Mouse (Mus musculus) CH12.LX (cell line): Measurements from ENCODE around the gene Fam71e1. TPM values are rescaled to one million over a fixed set of nuclear protein-coding genes. Genes with fewer than 3 reads are reported as not detected.

Experiments
- DNase-seq: peaks from one replicate; pipeline ENCODE4 v3.0.0-alpha.2; 2013; ENCODE audit errors: extremely low read depth
- H3K27ac ChIP-seq: 2 replicates; pipeline ENCODE4 v1.5.1; 2012; ENCODE audit warnings: low read depth, mild to moderate bottlenecking, control low read depth, moderate library complexity; ENCODE audit not compliant: insufficient read depth
- H3K27me3 ChIP-seq: replicated peaks from 2 replicates; pipeline ENCODE3; 2012; ENCODE audit warnings: inconsistent platforms
- H3K36me3 ChIP-seq, 2 experiments: replicated peaks in 1 of 2; 2 replicates each; pipeline versions ENCODE3 to v1.6.1; 2012; ENCODE audit warnings: inconsistent platforms in 1 of 2, low read length in 1 of 2, mild to moderate bottlenecking in 1 of 2, mixed read lengths in 1 of 2, moderate library complexity in 1 of 2; ENCODE audit not compliant: control insufficient read depth in 1 of 2, insufficient read depth in 1 of 2
- H3K4me1 ChIP-seq, 2 experiments: 2 replicates each; pipeline ENCODE4 v1.6.1; 2012; ENCODE audit warnings: inconsistent platforms in 1 of 2, moderate library complexity in 1 of 2; ENCODE audit not compliant: insufficient read depth in 2 of 2, control insufficient read depth in 1 of 2
- H3K4me2 ChIP-seq: 2 replicates; pipeline ENCODE4 v1.6.1; 2012; ENCODE audit warnings: low read depth, mild to moderate bottlenecking, control low read depth; ENCODE audit not compliant: poor library complexity, insufficient read depth, severe bottlenecking
- H3K4me3 ChIP-seq, 3 experiments: fragments of 150-350 bp in 1 of 3; sonication (generic) in 1 of 3; replicated peaks in 1 of 3; 2 replicates each; pipeline versions ENCODE3 to v1.5.1; 2011 to 2012; ENCODE audit warnings: low read depth in 2 of 3, low read length in 2 of 3, mild to moderate bottlenecking in 2 of 3, moderate library complexity in 2 of 3, control low read depth in 1 of 3, improper control_type of control experiment in 1 of 3, inconsistent platforms in 1 of 3, mixed read lengths in 1 of 3; ENCODE audit not compliant: poor library complexity in 1 of 3
- H3K79me2 ChIP-seq: replicated peaks from 2 replicates; pipeline ENCODE4 v1.6.1; 2012; ENCODE audit warnings: mild to moderate bottlenecking, moderate library complexity; ENCODE audit not compliant: control insufficient read depth, poor library complexity, insufficient read depth, severe bottlenecking; ENCODE audit errors: extremely low read depth
- H3K9ac ChIP-seq: 2 replicates; pipeline ENCODE4 v1.6.1; 2012; ENCODE audit warnings: low read depth, mild to moderate bottlenecking, control low read depth, moderate library complexity; ENCODE audit not compliant: insufficient read depth
- H3K9me3 ChIP-seq: replicated peaks from 2 replicates; pipeline ENCODE3; 2012; ENCODE audit warnings: low read length, inconsistent platforms, mixed read lengths
- BHLHE40 ChIP-seq: IDR thresholded peaks from 2 replicates; pipeline ENCODE4 v1.6.1; 2011; ENCODE audit warnings: mild to moderate bottlenecking, low read depth, low read length, improper control_type of control experiment
- CHD2 ChIP-seq: IDR thresholded peaks from 2 replicates; pipeline ENCODE4 v1.6.1; 2011; ENCODE audit warnings: low read length, improper control_type of control experiment
- E2F4 ChIP-seq: IDR thresholded peaks from 2 replicates; pipeline ENCODE4 v1.6.1; 2011; ENCODE audit warnings: low read depth, low read length, improper control_type of control experiment; ENCODE audit not compliant: insufficient replicate concordance
- EP300 ChIP-seq: IDR thresholded peaks from 2 replicates; pipeline ENCODE4 v1.6.1; 2011; ENCODE audit warnings: low read length, improper control_type of control experiment
- ETS1 ChIP-seq: conservative IDR thresholded peaks from 2 replicates; pipeline ENCODE4 v1.6.1; 2012; ENCODE audit warnings: low read depth, mild to moderate bottlenecking, inconsistent platforms, low read length, improper control_type of control experiment, moderate library complexity
- GABPA ChIP-seq: IDR thresholded peaks from 2 replicates; pipeline ENCODE4 v1.6.1; 2012; ENCODE audit warnings: low read depth, low read length, improper control_type of control experiment, inconsistent platforms; ENCODE audit not compliant: insufficient replicate concordance
- HCFC1 ChIP-seq: IDR thresholded peaks from 2 replicates; pipeline ENCODE4 v1.6.1; 2012; ENCODE audit warnings: low read depth, mild to moderate bottlenecking, inconsistent platforms, low read length, improper control_type of control experiment
- IRF4 ChIP-seq: IDR thresholded peaks from 2 replicates; pipeline ENCODE4 v1.6.1; 2014; ENCODE audit warnings: low read depth, mild to moderate bottlenecking, inconsistent platforms, low read length, improper control_type of control experiment
- JUN ChIP-seq: IDR thresholded peaks from 2 replicates; pipeline ENCODE4 v1.6.1; 2011; ENCODE audit warnings: low read depth, mild to moderate bottlenecking, low read length, improper control_type of control experiment, moderate library complexity; ENCODE audit not compliant: insufficient read depth
- MAX ChIP-seq: IDR thresholded peaks from 2 replicates; pipeline ENCODE4 v1.6.1; 2011; ENCODE audit warnings: low read length, improper control_type of control experiment
- MEF2A ChIP-seq: IDR thresholded peaks from 2 replicates; pipeline ENCODE4 v1.6.1; 2014; ENCODE audit warnings: low read depth, mild to moderate bottlenecking, inconsistent platforms, low read length, improper control_type of control experiment, borderline replicate concordance
- MYC ChIP-seq: IDR thresholded peaks from 2 replicates; pipeline ENCODE4 v1.6.1; 2011; ENCODE audit warnings: low read depth, mild to moderate bottlenecking, improper control_type of control experiment, low read length
- NRF1 ChIP-seq: IDR thresholded peaks from 2 replicates; pipeline ENCODE4 v1.6.1; 2014; ENCODE audit warnings: low read depth, mild to moderate bottlenecking, inconsistent platforms, low read length, improper control_type of control experiment, moderate library complexity
- PAX5 ChIP-seq: IDR thresholded peaks from 2 replicates; pipeline ENCODE4 v1.6.1; 2012; ENCODE audit warnings: low read length, inconsistent platforms, mixed read lengths
- POLR2A ChIP-seq: IDR thresholded peaks from 2 replicates; pipeline ENCODE4 v1.6.1; 2011; ENCODE audit warnings: low read depth, mild to moderate bottlenecking, improper control_type of control experiment, low read length
- POLR2AphosphoS2 ChIP-seq: IDR thresholded peaks from 2 replicates; pipeline ENCODE4 v1.6.1; 2011; ENCODE audit warnings: low read depth, low read length, improper control_type of control experiment
- SMC3 ChIP-seq: IDR thresholded peaks from 2 replicates; pipeline ENCODE4 v1.6.1; 2011; ENCODE audit warnings: low read depth, low read length, improper control_type of control experiment
- TBP ChIP-seq: conservative IDR thresholded peaks from 2 replicates; pipeline ENCODE4 v1.6.1; 2011; ENCODE audit warnings: low read depth, low read length, improper control_type of control experiment
- TCF12 ChIP-seq: IDR thresholded peaks from 2 replicates; pipeline ENCODE4 v1.6.1; 2014; ENCODE audit warnings: low read depth, mild to moderate bottlenecking, inconsistent platforms, low read length, improper control_type of control experiment
- USF2 ChIP-seq: conservative IDR thresholded peaks from 2 replicates; pipeline ENCODE4 v1.6.1; 2011; ENCODE audit warnings: low read depth, low read length, improper control_type of control experiment
- ZC3H11A ChIP-seq: IDR thresholded peaks from 2 replicates; pipeline ENCODE4 v1.6.1; 2012; ENCODE audit warnings: low read depth, mild to moderate bottlenecking, inconsistent platforms, low read length, improper control_type of control experiment
- ZKSCAN1 ChIP-seq: IDR thresholded peaks from 2 replicates; pipeline ENCODE4 v1.6.1; 2012; ENCODE audit warnings: low read depth, inconsistent platforms, low read length, improper control_type of control experiment, borderline replicate concordance
- ZMIZ1 ChIP-seq: IDR thresholded peaks from 2 replicates; pipeline ENCODE4 v1.6.1; 2012; ENCODE audit warnings: low read depth, mild to moderate bottlenecking, inconsistent platforms, low read length, improper control_type of control experiment
- ZNF384 ChIP-seq: IDR thresholded peaks from 2 replicates; pipeline ENCODE4 v1.6.1; 2012; ENCODE audit warnings: low read depth, low read length, improper control_type of control experiment, inconsistent platforms
- dilution Hi-C: fragments of 300-500 bp; cut with MboI; formaldehyde crosslinking; loops from 2 replicates; pipeline ENCODE4 v1.14.3; 2020; ENCODE audit warnings: low sequenced_read_pairs; ENCODE audit not compliant: extremely low pct_unique_long_range_greater_than_20kb, extremely low pct_ligation_motif_present
- in situ Hi-C: fragments of 300-500 bp; cut with MboI; formaldehyde crosslinking; loops from 3 replicates; pipeline ENCODE4 v1.14.3; 2019; ENCODE audit warnings: low sequenced_read_pairs, low pct_ligation_motif_present, low pct_unique_long_range_greater_than_20kb, mixed read lengths
- polyA plus RNA-seq: library from polyadenylated mRNA; unstranded; fragments of >175 nt; gene quantifications from 2 replicates; pipeline ENCODE4 v1.2.1, GENCODE M21; 2012; ENCODE audit warnings: low read depth; ENCODE audit not compliant: insufficient read length
- total RNA-seq, 2 experiments: library from RNA; depleted of rRNA; stranded (reverse); fragments of 300-350 nt in 1 of 2; fragments of >200 nt in 1 of 2; gene quantifications; 2 replicates each; pipeline ENCODE4 v1.2.3; 2012 to 2014

Gene Fam71e1
- total and polyA plus RNA-seq, 3 experiments = 0.39 to 1.2 TPM; not detected in 1

DNA sequence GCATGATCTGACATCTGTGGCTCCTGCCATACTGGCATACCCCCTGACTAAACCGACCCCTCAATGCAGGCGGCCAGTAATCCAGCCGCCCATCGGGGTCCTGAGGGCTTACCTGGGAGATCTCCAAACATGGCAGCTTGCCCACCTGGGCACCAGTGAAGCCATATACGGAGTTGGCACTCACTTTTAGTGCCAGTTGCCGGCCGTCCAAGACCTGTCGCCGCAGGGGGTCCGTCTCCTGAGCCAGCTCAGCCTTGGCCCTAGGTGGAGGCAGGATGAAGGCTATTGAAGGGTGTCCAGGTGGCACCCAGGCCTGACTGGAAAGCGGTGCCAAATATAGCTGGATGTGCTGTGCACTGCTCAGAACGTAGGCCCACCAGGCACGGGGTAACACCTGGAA is 41.1 kb downstream of the Fam71e1 start:
- H3K79me2 ChIP-seq = no peaks in the 10 kb centered on the region

GRCm38 (mm10) chr7:44538756-44539624 is 42.6 kb downstream of the Fam71e1 start:
- Histone ChIP-seq H3K9ac (no peak overlapping the region), H3K27me3 (no peaks in the 10 kb centered on the region), H3K9me3 (no peaks in the 10 kb centered on the region), H3K79me2 (no peaks in the 10 kb centered on the region), H3K4me1 (peaks cover 36 to 62% of the 10 kb centered on the region in 2 experiments), H3K4me3 (no peak overlapping the region), H3K36me3 (peaks cover 81 to 97% of the 10 kb centered on the region in 2 experiments), H3K27ac (no peak overlapping the region), H3K4me2 (no peak overlapping the region)
- TF ChIP-seq MAX (no peak), SMC3 (no peak), JUN (no peak), TCF12 (no peak), POLR2AphosphoS2 (no peak), MYC (no peak), EP300 (no peak), HCFC1 (no peak), IRF4 (no peak), USF2 (no peak), ZMIZ1 (no peak), CHD2 (no peak), ETS1 (no peak), PAX5 (no peak), ZC3H11A (no peak), NRF1 (no peak), E2F4 (no peak), ZKSCAN1 (no peak), MEF2A (no peak), GABPA (no peak)
- in situ Hi-C loops (no loop called here), dilution Hi-C loops (no loop called here)
- no peak for DNase-seq

More for the DNA sequence above, 41.1 kb downstream of the Fam71e1 start:
- H3K4me1 ChIP-seq = peaks cover 50 to 64% of the 10 kb centered on the region in 2 experiments
- dilution Hi-C loops = no loop called here
- H3K27ac ChIP-seq = 0 out of 2 replicates have a peak overlapping the region, but pooled peaks have one; percentile 61
- peaks cover 72 to 91% of the 10 kb centered on the region in 2 experiments for H3K36me3 ChIP-seq
- TF ChIP-seq BHLHE40 = no peak
- TF ChIP-seq ZNF384 = no peak
- no peak for TF ChIP-seq SMC3
- TF ChIP-seq TBP = no peak
- TF ChIP-seq USF2 = no peak
- no peak for TF ChIP-seq MYC
- TF ChIP-seq MEF2A = no peak
- no peak for TF ChIP-seq POLR2A
- TF ChIP-seq, all 38 proteins: peak for 0
- in situ Hi-C loops = no loop called here
- no peak overlapping the region for H3K9ac ChIP-seq
- no peak for DNase-seq
- no peaks in the 10 kb centered on the region for H3K9me3 ChIP-seq
- H3K27me3 ChIP-seq = no peaks in the 10 kb centered on the region
- H3K4me2 ChIP-seq = no peak overlapping the region
- H3K4me3 ChIP-seq = no peak overlapping the region
